18 mouse cellular contexts compared by ENCODE assay signal in genomic region chr9:99394366-99394765, GRCm38 (mm10). TPM values are rescaled to one million over a fixed set of nuclear protein-coding genes. Genes with fewer than 3 reads are reported as not detected.
DNase-seq lines count a peak whose midpoint lies in the region; TF ChIP-seq lines count a peak whose summit lies in the region.
"Had no signal": no experiment of that assay in that cellular context is flagged by ENCODE, and none has a peak within 500 bp of the region (broad histone marks: within the 10 kb centered on the region; RNA-seq: fewer than 3 reads in every experiment).

No protein-coding gene starts in this region.

- H3K27ac ChIP-seq in layer of hippocampus, adult 2 months = peak overlapping the region; percentile 6; the same call in 1 of the 2 replicates
- H3K27ac ChIP-seq in CH12.LX (ENCODE audit: insufficient read depth, low read depth) = no peak overlapping the region
- H3K27ac ChIP-seq: embryonic facial prominence, embryonic 13.5 days; limb, embryonic 12.5 days; midbrain, embryonic 10.5 days; neural tube, embryonic 12.5 days had no signal

- peak; percentile 23 for DNase-seq in cerebellum, adult 11-12 months
- no peak for DNase-seq in cerebellum, adult 18-20 months
- no peak for DNase-seq in layer of hippocampus, adult 2 months (ENCODE audit: low spot score in 2 of 2)
- DNase-seq in layer of hippocampus, postnatal 10 days (ENCODE audit: low spot score in 2 of 2) = no peak
- no peak for DNase-seq in CH12.LX (ENCODE audit: extremely low read depth)
- DNase-seq in adrenal gland, postnatal 36 days = peak; percentile 76 to 82
- no peak for DNase-seq in thymus, postnatal 25 days
- no peak for DNase-seq in heart, adult 9 months (ENCODE audit: low spot score in 2 of 2)
- DNase-seq: heart, postnatal 36 days; kidney, adult 2 months; lung, adult 18-20 months; right cerebral cortex, postnatal 14 days had no signal

- dilution Hi-C loops in CH12.LX (cut with MboI; ENCODE audit: extremely low pct_ligation_motif_present, extremely low pct_unique_long_range_greater_than_20kb, low sequenced_read_pairs) = no loop called here

- H3K79me2 ChIP-seq in CH12.LX (replicated peaks; ENCODE audit: control insufficient read depth, extremely low read depth, insufficient read depth, poor library complexity, severe bottlenecking) = no peaks in the 10 kb centered on the region

- TF ChIP-seq EP300 in CH12.LX (IDR thresholded peaks at IDR 0.05; ENCODE audit: low read length) = no peak

- H3K4me3 ChIP-seq in layer of hippocampus, adult 2 months = no peak overlapping the region
- H3K4me3 ChIP-seq in CH12.LX (replicated peaks in 1 of 3; ENCODE audit: low read depth in 2 of 3, low read length in 2 of 3, poor library complexity in 1 of 3) = no peak overlapping the region
- H3K4me3 ChIP-seq: embryonic facial prominence, embryonic 13.5 days; limb, embryonic 12.5 days; midbrain, embryonic 10.5 days; neural tube, embryonic 12.5 days had no signal

- no peak for TF ChIP-seq POLR2A in CH12.LX (IDR thresholded peaks at IDR 0.05; ENCODE audit: low read depth, low read length)

- H3K27me3 ChIP-seq in CH12.LX (replicated peaks) = no peaks in the 10 kb centered on the region
- H3K27me3 ChIP-seq: embryonic facial prominence, embryonic 13.5 days; limb, embryonic 12.5 days; neural tube, embryonic 12.5 days had no signal

- no peaks in the 10 kb centered on the region for H3K36me3 ChIP-seq in CH12.LX (replicated peaks in 1 of 2; ENCODE audit: control insufficient read depth in 1 of 2, insufficient read depth in 1 of 2, low read length in 1 of 2)

- in situ Hi-C loops in CH12.LX (cut with MboI; ENCODE audit: low pct_ligation_motif_present, low pct_unique_long_range_greater_than_20kb, low sequenced_read_pairs) = no loop called here

- peaks cover 4 to 12% of the 10 kb centered on the region in 2 experiments; a peak in 2 of 4 replicates for H3K4me1 ChIP-seq in CH12.LX (ENCODE audit: control insufficient read depth in 1 of 2, insufficient read depth in 2 of 2)
- H3K4me1 ChIP-seq: embryonic facial prominence, embryonic 13.5 days; neural tube, embryonic 12.5 days had no signal

- H3K9ac ChIP-seq in CH12.LX (ENCODE audit: insufficient read depth, low read depth) = no peak overlapping the region
- H3K9ac ChIP-seq: embryonic facial prominence, embryonic 13.5 days; limb, embryonic 12.5 days; neural tube, embryonic 12.5 days had no signal

- TF ChIP-seq CTCF in layer of hippocampus, adult 2 months (conservative IDR thresholded peaks at IDR 0.05) = no peak
- TF ChIP-seq CTCF in CH12.LX (conservative IDR thresholded peaks at IDR 0.05 in 1 of 2, IDR thresholded peaks at IDR 0.05 in 1 of 2; ENCODE audit: low read depth in 2 of 2, low read length in 2 of 2) = no peak

- no peaks in the 10 kb centered on the region for H3K9me3 ChIP-seq in CH12.LX (replicated peaks; ENCODE audit: low read length)
- H3K9me3 ChIP-seq: embryonic facial prominence, embryonic 13.5 days; limb, embryonic 12.5 days; midbrain, embryonic 10.5 days; neural tube, embryonic 12.5 days had no signal

- H3K4me2 ChIP-seq in CH12.LX (ENCODE audit: insufficient read depth, low read depth, poor library complexity, severe bottlenecking) = 0 out of 2 replicates have a peak overlapping the region, but pooled peaks have one; percentile 11
- H3K4me2 ChIP-seq: embryonic facial prominence, embryonic 13.5 days; limb, embryonic 12.5 days; neural tube, embryonic 12.5 days had no signal

- TF ChIP-seq RAD21 in CH12.LX (IDR thresholded peaks at IDR 0.05; ENCODE audit: low read depth, low read length) = no peak

TF ChIP-seq in CH12.LX, 34 proteins besides CTCF, POLR2A, EP300 and RAD21:
- no peak for TF ChIP-seq KAT2A (IDR thresholded peaks at IDR 0.05; ENCODE audit: insufficient replicate concordance, low read length)
- no peak for TF ChIP-seq JUN (IDR thresholded peaks at IDR 0.05; ENCODE audit: insufficient read depth, low read depth, low read length)
- TF ChIP-seq NELFE (IDR thresholded peaks at IDR 0.05; ENCODE audit: low read depth, low read length) = no peak
- no peak for TF ChIP-seq TCF12 (IDR thresholded peaks at IDR 0.05; ENCODE audit: low read depth, low read length)
- no peak for TF ChIP-seq MAZ (IDR thresholded peaks at IDR 0.05; ENCODE audit: low read depth, low read length)
- no peak for TF ChIP-seq USF1 (IDR thresholded peaks at IDR 0.05; ENCODE audit: low read depth, low read length)
- no peak for TF ChIP-seq MEF2A (IDR thresholded peaks at IDR 0.05; ENCODE audit: borderline replicate concordance, low read depth, low read length)
- TF ChIP-seq CHD1 (IDR thresholded peaks at IDR 0.05; ENCODE audit: low read depth, low read length) = no peak
- no peak for TF ChIP-seq USF2 (conservative IDR thresholded peaks at IDR 0.05; ENCODE audit: low read depth, low read length)
- no peak for TF ChIP-seq ETS1 (conservative IDR thresholded peaks at IDR 0.05; ENCODE audit: low read depth, low read length)
- TF ChIP-seq ZNF384 (IDR thresholded peaks at IDR 0.05; ENCODE audit: low read depth, low read length) = no peak
- no peak for TF ChIP-seq MAX (IDR thresholded peaks at IDR 0.05; ENCODE audit: low read length)
- no peak for TF ChIP-seq ZMIZ1 (IDR thresholded peaks at IDR 0.05; ENCODE audit: low read depth, low read length)
- TF ChIP-seq UBTF (IDR thresholded peaks at IDR 0.05; ENCODE audit: low read depth, low read length) = no peak
- no peak for TF ChIP-seq MYC (IDR thresholded peaks at IDR 0.05; ENCODE audit: low read depth, low read length)

RNA-seq across cellular contexts. Expression of gene Esyt3, which starts 36.0 kb away (rescaled TPM):
- 1 to 10 TPM; 1.7 to 1.9 TPM for total RNA-seq in layer of hippocampus, adult 2 months (2021)
- 1 to 10 TPM; 1.8 TPM for total RNA-seq in layer of hippocampus, postnatal 10 days (2021)
- total RNA-seq in CH12.LX (2012; rRNA removed) (not detected in 2 replicates), CH12.LX (2014; rRNA removed) (not detected in 2 replicates)
- polyA plus RNA-seq in CH12.LX (2012; ENCODE audit: insufficient read length, low read depth) = 0.27 TPM in 1 of 2 replicates, not detected in the other
- total RNA-seq in adrenal gland, postnatal 36 days (2021) = under 1 TPM; 0.26 to 0.43 TPM

RNA-seq across cellular contexts. Expression of gene Mras, which starts 42.8 kb away (rescaled TPM):
- 100 to 1,000 TPM; 138 to 141 TPM for total RNA-seq in layer of hippocampus, adult 2 months (2021)
- 10 to 100 TPM; 77.8 to 96.3 TPM for total RNA-seq in layer of hippocampus, postnatal 10 days (2021)
- total RNA-seq in CH12.LX (2012; rRNA removed) (0.21 TPM in 1 of 2 replicates, not detected in the other), CH12.LX (2014; rRNA removed) (not detected in 2 replicates)
- not detected in 2 replicates for polyA plus RNA-seq in CH12.LX (2012; ENCODE audit: insufficient read length, low read depth)
- 10 to 100 TPM; 43.5 to 66.9 TPM for total RNA-seq in adrenal gland, postnatal 36 days (2021)
- polyA plus RNA-seq: activated CD4-positive, CD25-positive, alpha-beta regulatory T cell, adult 4 months had no signal

RNA-seq across cellular contexts. Expression of gene Nme9, which starts 56.9 kb away (rescaled TPM):
- total RNA-seq in layer of hippocampus, adult 2 months (2021) = under 1 TPM; 0.61 to 0.77 TPM
- under 1 TPM; 0.65 to 0.89 TPM for total RNA-seq in layer of hippocampus, postnatal 10 days (2021)
- not detected in 2 replicates for total RNA-seq in CH12.LX (2012; rRNA removed)
- not detected in 2 replicates for total RNA-seq in CH12.LX (2014; rRNA removed)
- not detected in 2 replicates for polyA plus RNA-seq in CH12.LX (2012; ENCODE audit: insufficient read length, low read depth)
- total RNA-seq in adrenal gland, postnatal 36 days (2021) = not detected
- total RNA-seq: ES-E14; heart, postnatal 36 days had no signal
- polyA plus RNA-seq: activated CD4-positive, CD25-positive, alpha-beta regulatory T cell, adult 4 months; embryonic facial prominence, embryonic 13.5 days; limb, embryonic 12.5 days; midbrain, embryonic 10.5 days; neural tube, embryonic 12.5 days had no signal

Comparison
In these comparisons a context has a peak if more than half of its experiments do, and no peak if none do; other contexts are left out.
1. DNase-seq: peak in cerebellum, adult 11-12 months (single experiment) and adrenal gland, postnatal 36 days (2 of 2); none in cerebellum, adult 18-20 months (0 of 2), layer of hippocampus, adult 2 months (0 of 2), layer of hippocampus, postnatal 10 days (0 of 2), CH12.LX (single experiment), thymus, postnatal 25 days (single experiment) and heart, adult 9 months (0 of 2).
2. RNA of gene Mras, which starts 42.8 kb away (total RNA-seq): 138 to 141 TPM in layer of hippocampus, adult 2 months, 77.8 to 96.3 TPM in layer of hippocampus, postnatal 10 days and 43.5 to 66.9 TPM in adrenal gland, postnatal 36 days; 0.21 TPM in CH12.LX; every median in the first group is over 10 times any median in the second.